Mouse (Mus musculus): ENCODE measurements around the gene Atoh8. TPM values are rescaled to one million over a fixed set of nuclear protein-coding genes. Genes with fewer than 3 reads are reported as not detected.
A peak's percentile ranks its signal among the peaks of the same experiment; 100 is the strongest.

Gene Atoh8
- polyA plus RNA-seq, 1 experiment from 2014 or later = 13.3 TPM

- Histone ChIP-seq H3K36me3 (ENCODE audit: control insufficient read depth, insufficient read depth, low read length) (no peaks in the 10 kb centered on the region), H3K4me2 (replicated peaks; ENCODE audit: low read depth, low read length) (no peak overlapping the region), H3K27ac (ENCODE audit: low read depth, low read length) (no peak overlapping the region), H3K4me3 (ENCODE audit: low read length) (no peak overlapping the region), H3K9ac (ENCODE audit: low read depth, low read length) (no peak overlapping the region), H3K27me3 (ENCODE audit: control insufficient read depth, insufficient read depth, low read length) (0 out of 2 replicates have a peak, but pooled peaks cover 2% of the 10 kb centered on the region), H3K9me3 (ENCODE audit: control insufficient read depth, low read length) (no peaks in the 10 kb centered on the region), H3K4me1 (ENCODE audit: control insufficient read depth, insufficient read depth, low read length) (peaks cover 21% of the 10 kb centered on the region)
- WGBS = 71% methylated on average over 3 of the region's 3 CpGs
- no peak for ATAC-seq (ENCODE audit: low FRiP score, low TSS enrichment)
Measured at GRCm38 (mm10) chr6:72225686-72226085, 9.7 kb downstream of the Atoh8 start.

GRCm38 (mm10) chr6:72223892-72224291 is 11.5 kb downstream of the Atoh8 start:
- Histone ChIP-seq H3K4me2 (replicated peaks; ENCODE audit: low read depth, low read length) (no peak overlapping the region), H3K4me3 (ENCODE audit: low read length) (no peak overlapping the region), H3K9ac (ENCODE audit: low read depth, low read length) (no peak overlapping the region), H3K27ac (ENCODE audit: low read depth, low read length) (no peak overlapping the region), H3K4me1 (ENCODE audit: control insufficient read depth, insufficient read depth, low read length) (peaks cover 32% of the 10 kb centered on the region), H3K27me3 (ENCODE audit: control insufficient read depth, insufficient read depth, low read length) (no peaks in the 10 kb centered on the region), H3K9me3 (ENCODE audit: control insufficient read depth, low read length) (no peaks in the 10 kb centered on the region), H3K36me3 (ENCODE audit: control insufficient read depth, insufficient read depth, low read length) (no peaks in the 10 kb centered on the region)
- ATAC-seq (ENCODE audit: low FRiP score, low TSS enrichment) = no peak
- 59% methylated on average over 6 of the region's 6 CpGs for WGBS

GRCm38 (mm10) chr6:72222876-72223275 is 12.5 kb downstream of the Atoh8 start:
- Histone ChIP-seq H3K9me3 (ENCODE audit: control insufficient read depth, low read length) (no peaks in the 10 kb centered on the region), H3K27ac (ENCODE audit: low read depth, low read length) (no peak overlapping the region), H3K4me1 (ENCODE audit: control insufficient read depth, insufficient read depth, low read length) (peaks cover 41% of the 10 kb centered on the region), H3K4me3 (ENCODE audit: low read length) (no peak overlapping the region), H3K4me2 (replicated peaks; ENCODE audit: low read depth, low read length) (no peak overlapping the region), H3K36me3 (ENCODE audit: control insufficient read depth, insufficient read depth, low read length) (no peaks in the 10 kb centered on the region), H3K27me3 (ENCODE audit: control insufficient read depth, insufficient read depth, low read length) (no peaks in the 10 kb centered on the region), H3K9ac (ENCODE audit: low read depth, low read length) (no peak overlapping the region)
- ATAC-seq (ENCODE audit: low FRiP score, low TSS enrichment) = no peak
- WGBS = 73% methylated on average over 6 of the region's 6 CpGs

- no peak overlapping the region for H3K4me2 ChIP-seq (replicated peaks; ENCODE audit: low read depth, low read length)
- 3% methylated on average over 11 of the region's 11 CpGs for WGBS
- H3K9ac ChIP-seq (ENCODE audit: low read depth, low read length) = no peak overlapping the region
Measured at GRCm38 (mm10) chr6:72222271-72222724, 13.1 kb downstream of the Atoh8 start.

GRCm38 (mm10) chr6:72221271-72221670 is 14.1 kb downstream of the Atoh8 start:
- no peak overlapping the region for H3K27ac ChIP-seq (ENCODE audit: low read depth, low read length)
- H3K4me1 ChIP-seq (ENCODE audit: control insufficient read depth, insufficient read depth, low read length) = peaks cover 53% of the 10 kb centered on the region
- H3K27me3 ChIP-seq (ENCODE audit: control insufficient read depth, insufficient read depth, low read length) = no peaks in the 10 kb centered on the region
- no peaks in the 10 kb centered on the region for H3K9me3 ChIP-seq (ENCODE audit: control insufficient read depth, low read length)
- no peak for ATAC-seq (ENCODE audit: low FRiP score, low TSS enrichment)
- no peak overlapping the region for H3K9ac ChIP-seq (ENCODE audit: low read depth, low read length)
- no peak overlapping the region for H3K4me3 ChIP-seq (ENCODE audit: low read length)
- WGBS = 61% methylated on average over 6 of the region's 6 CpGs
- H3K36me3 ChIP-seq (ENCODE audit: control insufficient read depth, insufficient read depth, low read length) = no peaks in the 10 kb centered on the region
- no peak overlapping the region for H3K4me2 ChIP-seq (replicated peaks; ENCODE audit: low read depth, low read length)

More at GRCm38 (mm10) chr6:72222271-72222724, 13.1 kb downstream of the Atoh8 start:
- H3K27me3 ChIP-seq (ENCODE audit: control insufficient read depth, insufficient read depth, low read length) = no peaks in the 10 kb centered on the region
- no peaks in the 10 kb centered on the region for H3K9me3 ChIP-seq (ENCODE audit: control insufficient read depth, low read length)
- peaks cover 46% of the 10 kb centered on the region for H3K4me1 ChIP-seq (ENCODE audit: control insufficient read depth, insufficient read depth, low read length)
- no peak overlapping the region for H3K27ac ChIP-seq (ENCODE audit: low read depth, low read length)
- no peaks in the 10 kb centered on the region for H3K36me3 ChIP-seq (ENCODE audit: control insufficient read depth, insufficient read depth, low read length)
- no peak overlapping the region for H3K4me3 ChIP-seq (ENCODE audit: low read length)
- ATAC-seq (ENCODE audit: low FRiP score, low TSS enrichment) = peak; percentile 56

- H3K27ac ChIP-seq (ENCODE audit: low read depth, low read length) = no peak overlapping the region; the same call in 1 of the 2 replicates
- 27% methylated on average over 5 of the region's 5 CpGs for WGBS
- no peak overlapping the region for H3K4me2 ChIP-seq (replicated peaks; ENCODE audit: low read depth, low read length)
Measured at GRCm38 (mm10) chr6:72219549-72219948, 15.8 kb downstream of the Atoh8 start.

GRCm38 (mm10) chr6:72218281-72218680 is 17.1 kb downstream of the Atoh8 start:
- no peaks in the 10 kb centered on the region for H3K27me3 ChIP-seq (ENCODE audit: control insufficient read depth, insufficient read depth, low read length)
- no peak overlapping the region for H3K4me2 ChIP-seq (replicated peaks; ENCODE audit: low read depth, low read length)
- H3K27ac ChIP-seq (ENCODE audit: low read depth, low read length) = peak overlapping the region; percentile 26; the same call in 1 of the 2 replicates
- no peak overlapping the region for H3K4me3 ChIP-seq (ENCODE audit: low read length)
- 43% methylated on average over 4 of the region's 4 CpGs for WGBS
- H3K36me3 ChIP-seq (ENCODE audit: control insufficient read depth, insufficient read depth, low read length) = no peaks in the 10 kb centered on the region
- no peaks in the 10 kb centered on the region for H3K9me3 ChIP-seq (ENCODE audit: control insufficient read depth, low read length)
- H3K4me1 ChIP-seq (ENCODE audit: control insufficient read depth, insufficient read depth, low read length) = peaks cover 75% of the 10 kb centered on the region
- no peak for ATAC-seq (ENCODE audit: low FRiP score, low TSS enrichment)
- no peak overlapping the region; the same call in 1 of the 2 replicates for H3K9ac ChIP-seq (ENCODE audit: low read depth, low read length)

More at GRCm38 (mm10) chr6:72219549-72219948, 15.8 kb downstream of the Atoh8 start:
- Histone ChIP-seq H3K27me3 (ENCODE audit: control insufficient read depth, insufficient read depth, low read length) (no peaks in the 10 kb centered on the region), H3K4me1 (ENCODE audit: control insufficient read depth, insufficient read depth, low read length) (peaks cover 70% of the 10 kb centered on the region), H3K4me3 (ENCODE audit: low read length) (no peak overlapping the region), H3K9ac (ENCODE audit: low read depth, low read length) (no peak overlapping the region), H3K9me3 (ENCODE audit: control insufficient read depth, low read length) (no peaks in the 10 kb centered on the region), H3K36me3 (ENCODE audit: control insufficient read depth, insufficient read depth, low read length) (no peaks in the 10 kb centered on the region)
- no peak for ATAC-seq (ENCODE audit: low FRiP score, low TSS enrichment)

GRCm38 (mm10) chr6:72217415-72217784 is 18.0 kb downstream of the Atoh8 start:
- Histone ChIP-seq H3K9ac (ENCODE audit: low read depth, low read length) (no peak overlapping the region), H3K4me3 (ENCODE audit: low read length) (no peak overlapping the region), H3K27ac (ENCODE audit: low read depth, low read length) (peak overlapping the region; percentile 85), H3K4me2 (replicated peaks; ENCODE audit: low read depth, low read length) (peak overlapping the region; percentile 33), H3K36me3 (ENCODE audit: control insufficient read depth, insufficient read depth, low read length) (no peaks in the 10 kb centered on the region), H3K27me3 (ENCODE audit: control insufficient read depth, insufficient read depth, low read length) (no peaks in the 10 kb centered on the region), H3K4me1 (ENCODE audit: control insufficient read depth, insufficient read depth, low read length) (peaks cover 73% of the 10 kb centered on the region), H3K9me3 (ENCODE audit: control insufficient read depth, low read length) (no peaks in the 10 kb centered on the region)
- WGBS = 43% methylated on average over 6 of the region's 6 CpGs
- ATAC-seq (ENCODE audit: low FRiP score, low TSS enrichment) = no peak

GRCm38 (mm10) chr6:72216681-72217414 is 18.5 kb downstream of the Atoh8 start:
- Histone ChIP-seq H3K9me3 (ENCODE audit: control insufficient read depth, low read length) (no peaks in the 10 kb centered on the region), H3K4me1 (ENCODE audit: control insufficient read depth, insufficient read depth, low read length) (peaks cover 67% of the 10 kb centered on the region), H3K4me3 (ENCODE audit: low read length) (0 out of 2 replicates have a peak overlapping the region, but pooled peaks have one; percentile 5), H3K9ac (ENCODE audit: low read depth, low read length) (peak overlapping the region; percentile 29; the same call in 1 of the 2 replicates), H3K4me2 (replicated peaks; ENCODE audit: low read depth, low read length) (peak overlapping the region; percentile 33), H3K27me3 (ENCODE audit: control insufficient read depth, insufficient read depth, low read length) (no peaks in the 10 kb centered on the region), H3K27ac (ENCODE audit: low read depth, low read length) (peak overlapping the region; percentile 85), H3K36me3 (ENCODE audit: control insufficient read depth, insufficient read depth, low read length) (no peaks in the 10 kb centered on the region)
- WGBS = 1% methylated on average over 27 of the region's 33 CpGs
- ATAC-seq (ENCODE audit: low FRiP score, low TSS enrichment) = peak; percentile 89
